Mouse (Mus musculus): ENCODE data around the gene Gm5431. TPM values are rescaled to one million over a fixed set of nuclear protein-coding genes. Genes with fewer than 3 reads are reported as not detected.

Gm5431 gene
- polyA plus RNA-seq, 1 experiment from 2014 or later: 0.06 TPM

- Histone ChIP-seq H3K9me3 (no peaks in the 10 kb centered on the region), H3K4me3 (no peak overlapping the region), H3K36me3 (no peaks in the 10 kb centered on the region), H3K27ac (no peak overlapping the region), H3K27me3 (ENCODE audit: insufficient read depth, poor library complexity, severe bottlenecking) (peaks cover 47% of the 10 kb centered on the region), H3K4me1 (peaks cover 4% of the 10 kb centered on the region; the same call in 1 of the 2 replicates)
- WGBS: 64% methylated on average over 6 of the region's 6 CpGs
- DNase-seq (ENCODE audit: low spot score): no peak
Measured at GRCm38 (mm10) chr11:48844309-48844708, 57.7 kb downstream of the Gm5431 start.

DNA sequence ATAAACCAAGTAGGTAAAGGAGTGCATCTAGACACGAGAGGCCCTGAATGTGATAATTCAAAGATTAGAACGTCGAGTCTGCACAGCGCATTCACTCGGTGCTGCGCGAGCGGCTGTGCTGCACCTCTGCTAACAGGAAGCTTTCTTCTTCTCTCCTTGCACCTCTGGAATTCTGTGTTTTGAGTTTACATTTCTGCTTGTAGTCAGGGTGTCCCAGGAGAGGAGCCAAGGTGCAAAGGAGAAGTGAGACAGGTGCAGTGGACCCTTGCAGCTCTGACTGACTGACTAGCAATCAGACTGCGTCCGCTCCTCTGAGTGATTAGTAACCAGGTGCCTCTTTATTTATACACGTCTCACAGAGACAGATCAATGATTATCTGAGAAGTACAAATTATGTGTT, 58.8 kb downstream of the Gm5431 start:
- WGBS: 76% methylated on average over 11 of the region's 11 CpGs

GRCm38 (mm10) chr11:48842378-48842792, 59.6 kb downstream of the Gm5431 start:
- Histone ChIP-seq H3K4me1 (peaks cover 11% of the 10 kb centered on the region; the same call in 1 of the 2 replicates), H3K27me3 (ENCODE audit: insufficient read depth, poor library complexity, severe bottlenecking) (peaks cover 40% of the 10 kb centered on the region; the same call in 1 of the 2 replicates), H3K4me3 (no peak overlapping the region), H3K27ac (no peak overlapping the region), H3K36me3 (no peaks in the 10 kb centered on the region), H3K9me3 (no peaks in the 10 kb centered on the region)
- DNase-seq (ENCODE audit: low spot score): no peak
- WGBS: 77% methylated on average over 4 of the region's 4 CpGs

More for the DNA sequence above, 58.8 kb downstream of the Gm5431 start:
- Histone ChIP-seq H3K36me3 (no peaks in the 10 kb centered on the region), H3K4me1 (peaks cover 8% of the 10 kb centered on the region; the same call in 1 of the 2 replicates), H3K27ac (no peak overlapping the region), H3K9me3 (no peaks in the 10 kb centered on the region), H3K27me3 (ENCODE audit: insufficient read depth, poor library complexity, severe bottlenecking) (peaks cover 45% of the 10 kb centered on the region), H3K4me3 (no peak overlapping the region)
- DNase-seq (ENCODE audit: low spot score): no peak

DNA sequence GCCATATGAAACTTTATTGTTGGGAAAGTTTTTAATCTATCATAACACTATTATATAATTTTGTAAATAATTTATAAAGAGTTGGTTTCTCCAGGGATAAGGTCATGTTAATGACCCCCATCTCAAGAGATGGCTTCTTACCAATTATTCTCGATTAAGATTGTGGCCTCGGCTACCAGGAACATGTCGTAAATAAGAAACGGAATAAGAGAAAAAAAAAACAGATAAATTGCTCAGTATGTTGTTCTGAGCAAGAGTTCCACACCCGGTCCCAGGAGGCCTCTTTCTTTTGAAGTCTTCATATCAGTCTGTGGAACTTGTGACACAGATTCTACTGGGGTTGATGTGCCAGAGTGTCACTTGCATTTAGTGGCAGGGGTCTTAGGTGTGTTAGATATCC, 60.8 kb downstream of the Gm5431 start:
- WGBS: 78% methylated on average over 5 of the region's 5 CpGs
- peaks cover 52% of the 10 kb centered on the region for H3K27me3 ChIP-seq (ENCODE audit: insufficient read depth, poor library complexity, severe bottlenecking)

GRCm38 (mm10) chr11:48840805-48841204, 61.2 kb downstream of the Gm5431 start:
- Histone ChIP-seq H3K4me1 (peaks cover 16% of the 10 kb centered on the region), H3K9me3 (no peaks in the 10 kb centered on the region), H3K27ac (no peak overlapping the region), H3K36me3 (no peaks in the 10 kb centered on the region), H3K27me3 (ENCODE audit: insufficient read depth, poor library complexity, severe bottlenecking) (peaks cover 55% of the 10 kb centered on the region), H3K4me3 (no peak overlapping the region)
- no peak for DNase-seq (ENCODE audit: low spot score)

More for the DNA sequence above, 60.8 kb downstream of the Gm5431 start:
- Histone ChIP-seq H3K4me3 (no peak overlapping the region), H3K36me3 (no peaks in the 10 kb centered on the region), H3K27ac (no peak overlapping the region), H3K4me1 (peaks cover 16% of the 10 kb centered on the region), H3K9me3 (no peaks in the 10 kb centered on the region)
- DNase-seq (ENCODE audit: low spot score): no peak

DNA sequence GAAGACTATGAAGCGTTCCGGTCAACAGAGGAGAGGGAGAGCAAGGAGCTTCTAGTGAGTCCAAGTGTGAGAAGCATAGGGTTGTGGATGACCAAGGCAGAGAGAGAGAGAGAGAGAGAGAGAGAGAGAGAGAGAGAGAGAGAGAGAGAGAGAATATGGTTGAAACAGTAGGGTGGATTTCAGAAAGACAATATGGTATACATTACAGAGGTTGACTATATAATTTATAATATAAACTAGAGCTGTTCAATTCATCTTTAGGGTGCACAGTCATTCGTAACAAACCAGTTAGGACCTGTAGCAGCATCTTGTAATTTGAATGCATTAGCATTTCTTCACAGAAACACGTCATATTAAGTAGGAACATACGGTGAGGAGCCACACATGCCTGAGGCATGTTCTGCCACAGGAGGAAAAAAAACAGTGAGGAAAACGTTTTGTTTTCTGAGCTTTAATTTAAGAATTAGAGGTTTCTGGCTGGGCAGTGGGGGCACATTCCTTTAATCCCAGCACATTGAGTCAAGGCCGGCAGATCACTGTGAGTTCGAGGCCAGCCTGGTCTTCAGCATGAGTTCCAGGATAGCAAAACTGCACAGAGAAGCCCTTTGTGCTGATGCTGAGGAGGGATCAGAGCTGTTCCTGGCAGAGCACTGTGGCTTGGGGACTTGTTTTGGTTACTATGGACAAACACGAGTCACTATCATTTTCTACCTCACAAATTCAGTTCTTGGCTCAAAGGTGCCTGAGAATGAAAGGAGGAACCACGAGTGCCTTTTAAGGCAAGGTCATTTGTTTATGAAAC, 62.9 kb downstream of the Gm5431 start:
- Histone ChIP-seq H3K36me3 (no peaks in the 10 kb centered on the region), H3K4me3 (peak overlapping the region; percentile 93; the same call in 1 of the 2 replicates), H3K9me3 (no peaks in the 10 kb centered on the region), H3K4me1 (peaks cover 13% of the 10 kb centered on the region), H3K27me3 (ENCODE audit: insufficient read depth, poor library complexity, severe bottlenecking) (peaks cover 48% of the 10 kb centered on the region), H3K27ac (no peak overlapping the region)
- DNase-seq (ENCODE audit: low spot score): no peak
- WGBS: 71% methylated on average over 10 of the region's 10 CpGs

DNA sequence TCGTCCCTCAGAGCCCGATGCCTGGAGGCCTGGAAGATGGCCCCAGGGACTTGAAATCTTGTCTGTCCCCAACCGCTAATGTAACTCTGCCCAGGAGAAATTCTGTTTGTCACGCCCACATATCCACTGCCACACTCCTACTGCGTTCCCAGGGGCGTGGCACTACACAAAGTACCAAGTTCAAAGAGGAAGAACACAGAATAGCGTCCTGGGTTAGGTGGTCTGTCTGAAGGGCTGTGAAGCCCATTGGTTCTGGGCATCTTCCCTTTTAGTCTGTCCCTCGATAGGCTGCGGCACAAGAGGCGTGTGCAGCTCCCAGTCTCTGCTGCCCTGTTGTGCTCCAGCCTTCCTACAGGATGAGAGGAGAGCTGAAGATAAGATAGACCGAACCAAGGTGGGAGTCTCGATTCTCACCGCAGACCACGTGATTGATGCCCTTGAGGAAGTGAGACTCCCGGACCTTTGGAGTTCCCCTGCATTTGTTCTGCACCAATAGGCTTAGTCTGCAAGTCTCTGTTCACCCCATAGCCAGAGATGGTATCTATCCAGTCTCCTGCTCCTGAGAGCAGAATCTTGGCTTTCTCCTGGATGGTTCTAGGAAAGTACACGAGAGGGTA, 63.7 kb downstream of the Gm5431 start:
- Histone ChIP-seq H3K27me3 (ENCODE audit: insufficient read depth, poor library complexity, severe bottlenecking) (peaks cover 48% of the 10 kb centered on the region), H3K27ac (peak overlapping the region; percentile 79), H3K36me3 (no peaks in the 10 kb centered on the region), H3K4me3 (peak overlapping the region; percentile 93), H3K4me1 (peaks cover 13% of the 10 kb centered on the region), H3K9me3 (no peaks in the 10 kb centered on the region)
- no peak for DNase-seq (ENCODE audit: low spot score)
- WGBS: 1% methylated on average over 16 of the region's 16 CpGs

Other genes with a start within 250 kb of the Gm5431 start
- 542 and 712 TPM in 2 replicates for gene Rack1, start 101.9 kb downstream of the Gm5431 start, polyA plus RNA-seq (2016; fragmentation: Nextera tagmentation; extraction: Ambion mirVana)
- gene Trim41, start 84.9 kb downstream of the Gm5431 start, polyA plus RNA-seq (2016; fragmentation: Nextera tagmentation; extraction: Ambion mirVana): 3.0 and 4.7 TPM in 2 replicates
- gene Trim7, start 76.1 kb downstream of the Gm5431 start, polyA plus RNA-seq (2016; fragmentation: Nextera tagmentation; extraction: Ambion mirVana): 0.18 and 0.44 TPM in 2 replicates
- gene Gm12184, start 75.6 kb downstream of the Gm5431 start, polyA plus RNA-seq (2016; fragmentation: Nextera tagmentation; extraction: Ambion mirVana): 0.68 and 1.9 TPM in 2 replicates
- gene Irgm1, start 30.5 kb downstream of the Gm5431 start, polyA plus RNA-seq (2016; fragmentation: Nextera tagmentation; extraction: Ambion mirVana): 3.0 and 3.6 TPM in 2 replicates
- gene Psme2b, start 44.0 kb upstream of the Gm5431 start, polyA plus RNA-seq (2016; fragmentation: Nextera tagmentation; extraction: Ambion mirVana): 1.9 and 2.0 TPM in 2 replicates
- not detected in 2 replicates for gene Olfr56, start 76.7 kb upstream of the Gm5431 start, polyA plus RNA-seq (2016; fragmentation: Nextera tagmentation; extraction: Ambion mirVana)
- 0.11 TPM in 1 of 2 replicates, not detected in the other for gene 9930111J21Rik1, start 77.2 kb upstream of the Gm5431 start, polyA plus RNA-seq (2016; fragmentation: Nextera tagmentation; extraction: Ambion mirVana)
- gene Gm12185, start 90.0 kb upstream of the Gm5431 start, polyA plus RNA-seq (2016; fragmentation: Nextera tagmentation; extraction: Ambion mirVana): not detected in 2 replicates
- 0.34 TPM in 1 of 2 replicates, not detected in the other for gene Tgtp1, start 92.0 kb upstream of the Gm5431 start, polyA plus RNA-seq (2016; fragmentation: Nextera tagmentation; extraction: Ambion mirVana)
- gene 9930111J21Rik2, start 149.0 kb upstream of the Gm5431 start, polyA plus RNA-seq (2016; fragmentation: Nextera tagmentation; extraction: Ambion mirVana): 0.05 and 0.09 TPM in 2 replicates
- not detected in 2 replicates for gene Tgtp2, start 162.0 kb upstream of the Gm5431 start, polyA plus RNA-seq (2016; fragmentation: Nextera tagmentation; extraction: Ambion mirVana)
- 0.30 and 0.33 TPM in 2 replicates for gene Ifi47, start 174.4 kb upstream of the Gm5431 start, polyA plus RNA-seq (2016; fragmentation: Nextera tagmentation; extraction: Ambion mirVana)
- gene Olfr1396, start 212.7 kb upstream of the Gm5431 start, polyA plus RNA-seq (2016; fragmentation: Nextera tagmentation; extraction: Ambion mirVana): not detected in 2 replicates
- not detected in 2 replicates for gene Olfr1395, start 240.1 kb upstream of the Gm5431 start, polyA plus RNA-seq (2016; fragmentation: Nextera tagmentation; extraction: Ambion mirVana)

Measured in heart, embryonic 10.5 days (tissue).